ENCODE assay signal across 16 mouse cellular contexts in genomic region chr13:116410682-116411081, GRCm38 (mm10).
"Had no signal": no experiment of that assay in that cellular context is flagged by ENCODE, and none has a peak within 500 bp of the region (broad histone marks: within the 10 kb centered on the region; RNA-seq: fewer than 3 reads in every experiment).

No protein-coding gene starts in this region.

- H3K27ac ChIP-seq: neural tube, embryonic 13.5 days; neural tube, embryonic 15.5 days; stomach, embryonic 15.5 days; stomach, postnatal 0 days had no signal

- H3K4me2 ChIP-seq: neural tube, embryonic 13.5 days; neural tube, embryonic 15.5 days; stomach, embryonic 15.5 days had no signal

- DNase-seq: retina, postnatal 1 day; right cerebral cortex, adult 18-20 months; right cerebral cortex, postnatal 14 days; right cerebral cortex, postnatal 25 days; right cerebral cortex, postnatal 4 days; spleen, adult 18-20 months; thymus, adult 18-20 months; thymus, adult 2 months; thymus, postnatal 14 days; thymus, postnatal 25 days; thymus, postnatal 36 days; thymus, postnatal 4 days had no signal

- H3K9me3 ChIP-seq: neural tube, embryonic 13.5 days; neural tube, embryonic 15.5 days; stomach, embryonic 15.5 days had no signal

- H3K4me1 ChIP-seq: neural tube, embryonic 13.5 days; neural tube, embryonic 15.5 days; stomach, embryonic 15.5 days had no signal

- H3K4me3 ChIP-seq: neural tube, embryonic 13.5 days; neural tube, embryonic 15.5 days; stomach, embryonic 15.5 days had no signal

- H3K27me3 ChIP-seq: neural tube, embryonic 13.5 days; neural tube, embryonic 15.5 days; stomach, embryonic 15.5 days had no signal

- H3K36me3 ChIP-seq: neural tube, embryonic 13.5 days; neural tube, embryonic 15.5 days; stomach, embryonic 15.5 days had no signal

- H3K9ac ChIP-seq: neural tube, embryonic 13.5 days; neural tube, embryonic 15.5 days; stomach, embryonic 15.5 days had no signal
